Mouse (Mus musculus): ENCODE data around the gene Ptprm. TPM values are rescaled to one million over a fixed set of nuclear protein-coding genes. Genes with fewer than 3 reads are reported as not detected.

The Ptprm gene
- polyA plus RNA-seq, 1 experiment from 2014 or later = 45.7 TPM

DNA sequence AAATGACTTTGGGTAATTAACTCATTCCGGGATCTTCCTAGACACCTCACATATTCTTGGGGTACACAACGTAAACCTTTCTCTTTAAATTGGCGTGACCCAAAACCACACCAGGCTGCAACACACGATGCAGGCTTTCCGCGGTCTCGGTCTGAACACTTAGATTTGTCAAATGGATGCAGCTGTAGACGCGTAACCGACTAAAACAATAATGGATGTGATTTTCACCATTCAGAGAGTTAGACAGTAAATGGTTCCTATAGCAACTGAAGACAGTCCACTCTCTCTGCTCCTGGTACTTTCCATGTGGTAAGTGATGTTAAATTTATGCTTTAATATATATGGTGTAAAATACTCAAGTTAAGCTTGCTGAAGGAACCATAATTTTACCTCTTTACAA lies 300.1 kb downstream of the Ptprm start:
- WGBS = 92% methylated on average over 10 of the region's 10 CpGs
- Histone ChIP-seq H3K4me2 (ENCODE audit: low read depth, low read length) (no peak overlapping the region), H3K4me3 (ENCODE audit: low read length) (no peak overlapping the region), H3K27me3 (ENCODE audit: control insufficient read depth, insufficient read depth, low read depth, low read length) (no peaks in the 10 kb centered on the region), H3K4me1 (replicated peaks; ENCODE audit: control insufficient read depth, insufficient read depth, low read length) (no peaks in the 10 kb centered on the region; the same call in 1 of the 2 replicates), H3K27ac (ENCODE audit: low read length) (no peak overlapping the region), H3K9me3 (ENCODE audit: control insufficient read depth, low read length) (no peaks in the 10 kb centered on the region), H3K9ac (ENCODE audit: low read length) (no peak overlapping the region), H3K36me3 (ENCODE audit: control insufficient read depth, insufficient read depth, low read length) (no peaks in the 10 kb centered on the region)
- no peak for ATAC-seq (ENCODE audit: low read depth)

DNA sequence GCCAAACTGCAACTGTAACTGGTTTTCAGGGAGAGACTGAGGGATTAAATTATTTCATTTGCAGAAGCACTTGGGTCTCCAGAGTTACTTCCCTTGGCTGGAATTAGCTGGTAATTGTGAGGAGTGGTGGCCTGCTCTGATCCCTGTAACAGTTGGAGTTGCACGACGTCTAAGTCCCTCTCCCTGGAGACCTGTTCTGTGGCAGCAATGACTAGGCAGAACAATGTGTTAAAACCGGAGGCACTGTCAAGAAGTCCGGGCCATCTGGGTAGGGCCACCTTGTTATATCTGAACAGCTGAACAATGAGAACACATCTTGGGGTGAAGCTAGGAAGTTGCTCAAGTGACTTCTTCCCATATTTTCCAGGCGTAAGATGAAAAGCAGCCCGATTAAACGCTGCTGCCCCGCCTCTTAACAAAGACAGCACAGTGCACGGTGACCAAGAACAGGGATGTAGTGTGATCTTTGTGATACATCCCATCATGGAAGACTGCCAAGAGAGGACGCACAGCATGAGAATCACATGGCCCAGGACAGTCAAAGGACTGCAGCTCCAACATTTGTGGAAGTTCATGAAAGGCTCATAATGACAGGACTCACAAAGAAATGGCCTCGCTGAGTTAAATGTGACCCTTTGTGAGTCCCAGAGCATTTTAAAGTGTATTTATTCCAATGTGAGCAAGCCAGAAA lies 301.5 kb downstream of the Ptprm start:
- Histone ChIP-seq H3K4me1 (replicated peaks; ENCODE audit: control insufficient read depth, insufficient read depth, low read length) (no peaks in the 10 kb centered on the region), H3K36me3 (ENCODE audit: control insufficient read depth, insufficient read depth, low read length) (no peaks in the 10 kb centered on the region), H3K27me3 (ENCODE audit: control insufficient read depth, insufficient read depth, low read depth, low read length) (no peaks in the 10 kb centered on the region), H3K4me2 (ENCODE audit: low read depth, low read length) (no peak overlapping the region), H3K27ac (ENCODE audit: low read length) (no peak overlapping the region), H3K9ac (ENCODE audit: low read length) (no peak overlapping the region), H3K4me3 (ENCODE audit: low read length) (no peak overlapping the region), H3K9me3 (ENCODE audit: control insufficient read depth, low read length) (no peaks in the 10 kb centered on the region)
- no peak for ATAC-seq (ENCODE audit: low read depth)
- 74% methylated on average over 11 of the region's 11 CpGs for WGBS

DNA sequence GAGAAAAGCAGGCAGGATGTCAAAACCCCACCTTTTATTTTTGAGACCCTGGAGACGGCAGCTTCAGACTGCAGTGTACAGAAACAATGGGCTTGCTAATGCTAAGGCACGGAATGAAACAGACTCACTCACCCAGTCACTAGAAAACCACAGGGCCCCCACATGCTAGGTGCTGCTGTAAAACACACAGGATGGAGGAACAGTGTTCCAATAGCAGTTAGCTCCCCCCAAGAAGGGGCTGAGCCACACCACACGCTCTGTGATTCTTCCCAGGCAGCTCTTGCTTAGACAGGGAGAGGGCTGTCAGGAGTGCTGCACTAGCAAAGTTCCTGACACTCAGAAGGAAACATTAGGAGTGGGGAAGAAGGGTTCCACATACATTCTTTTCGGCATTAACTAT lies 306.6 kb downstream of the Ptprm start:
- no peak overlapping the region for H3K27ac ChIP-seq (ENCODE audit: low read length)
- no peaks in the 10 kb centered on the region for H3K4me1 ChIP-seq (replicated peaks; ENCODE audit: control insufficient read depth, insufficient read depth, low read length)
- no peak overlapping the region for H3K9ac ChIP-seq (ENCODE audit: low read length)
- H3K4me3 ChIP-seq (ENCODE audit: low read length) = no peak overlapping the region
- no peaks in the 10 kb centered on the region for H3K27me3 ChIP-seq (ENCODE audit: control insufficient read depth, insufficient read depth, low read depth, low read length)
- H3K4me2 ChIP-seq (ENCODE audit: low read depth, low read length) = no peak overlapping the region
- H3K9me3 ChIP-seq (ENCODE audit: control insufficient read depth, low read length) = no peaks in the 10 kb centered on the region
- 70% methylated on average over 4 of the region's 4 CpGs for WGBS
- no peaks in the 10 kb centered on the region for H3K36me3 ChIP-seq (ENCODE audit: control insufficient read depth, insufficient read depth, low read length)
- no peak for ATAC-seq (ENCODE audit: low read depth)

DNA sequence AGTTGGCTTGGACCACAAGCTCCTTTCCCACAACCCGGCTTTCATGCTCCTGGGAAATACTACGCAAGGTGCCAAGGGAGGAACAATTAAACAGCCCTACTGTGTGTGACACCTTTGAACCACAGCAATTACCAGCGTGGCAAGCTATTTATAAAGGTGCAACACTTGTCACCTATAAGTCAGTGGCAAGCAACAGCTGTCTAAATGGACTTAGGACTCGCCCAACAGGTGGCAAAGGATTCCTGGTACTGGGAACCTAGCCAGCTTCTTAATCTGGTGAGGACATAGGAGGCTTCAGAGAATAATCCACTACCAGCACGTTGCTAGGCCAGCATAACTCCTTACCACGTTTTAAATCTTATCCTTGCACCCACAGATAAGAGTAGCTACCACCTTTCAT lies 315.7 kb downstream of the Ptprm start:
- Histone ChIP-seq H3K4me3 (ENCODE audit: low read length) (no peak overlapping the region), H3K4me2 (ENCODE audit: low read depth, low read length) (no peak overlapping the region), H3K4me1 (replicated peaks; ENCODE audit: control insufficient read depth, insufficient read depth, low read length) (no peaks in the 10 kb centered on the region), H3K9me3 (ENCODE audit: control insufficient read depth, low read length) (no peaks in the 10 kb centered on the region), H3K27me3 (ENCODE audit: control insufficient read depth, insufficient read depth, low read depth, low read length) (no peaks in the 10 kb centered on the region), H3K9ac (ENCODE audit: low read length) (no peak overlapping the region), H3K27ac (ENCODE audit: low read length) (no peak overlapping the region), H3K36me3 (ENCODE audit: control insufficient read depth, insufficient read depth, low read length) (peaks cover 3% of the 10 kb centered on the region; the same call in 1 of the 2 replicates)
- no peak for ATAC-seq (ENCODE audit: low read depth)
- WGBS = 73% methylated on average over 6 of the region's 6 CpGs

DNA sequence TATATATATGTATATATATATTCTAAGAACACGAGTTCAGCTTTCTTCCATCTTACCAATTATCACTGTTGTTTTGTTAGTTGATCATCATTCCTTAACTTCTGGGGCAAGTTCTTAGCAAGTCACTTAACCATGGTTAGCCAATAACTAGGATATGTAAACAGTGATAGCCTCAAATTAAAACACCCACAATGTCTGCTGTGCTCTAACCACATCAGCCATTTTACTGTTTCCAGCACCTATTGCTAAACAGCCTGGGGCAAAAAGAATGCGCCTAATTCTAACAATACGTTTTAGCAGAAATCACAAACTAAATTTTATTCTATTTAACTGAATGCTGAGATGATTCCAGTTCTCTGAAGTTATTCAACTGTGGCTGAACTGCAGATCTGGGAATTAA lies 320.7 kb downstream of the Ptprm start:
- Histone ChIP-seq H3K9me3 (ENCODE audit: control insufficient read depth, low read length) (no peaks in the 10 kb centered on the region), H3K4me2 (ENCODE audit: low read depth, low read length) (no peak overlapping the region), H3K36me3 (ENCODE audit: control insufficient read depth, insufficient read depth, low read length) (peaks cover 3% of the 10 kb centered on the region; the same call in 1 of the 2 replicates), H3K27ac (ENCODE audit: low read length) (no peak overlapping the region), H3K9ac (ENCODE audit: low read length) (no peak overlapping the region), H3K27me3 (ENCODE audit: control insufficient read depth, insufficient read depth, low read depth, low read length) (no peaks in the 10 kb centered on the region), H3K4me1 (replicated peaks; ENCODE audit: control insufficient read depth, insufficient read depth, low read length) (peaks cover 16% of the 10 kb centered on the region; the same call in 1 of the 2 replicates), H3K4me3 (ENCODE audit: low read length) (no peak overlapping the region)
- 69% methylated on average over 3 of the region's 3 CpGs for WGBS
- no peak for ATAC-seq (ENCODE audit: low read depth)

DNA sequence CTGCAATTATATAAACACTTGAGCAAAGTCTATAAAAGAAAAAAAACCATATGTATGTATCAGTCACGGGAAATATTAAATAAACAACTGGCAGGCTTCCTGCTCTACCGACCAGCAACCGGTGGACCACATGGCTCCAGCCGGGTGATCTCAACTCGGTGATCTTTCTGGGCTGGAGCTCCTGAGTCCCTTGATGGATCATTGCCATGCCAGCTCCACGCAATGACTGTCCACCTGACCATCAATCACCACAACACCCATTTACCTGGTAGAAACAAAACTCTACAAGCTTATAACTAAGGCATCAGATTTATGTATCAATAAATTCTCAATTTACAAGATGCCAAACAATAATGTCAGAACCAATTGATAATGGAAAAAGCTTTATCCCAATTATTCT lies 322.2 kb downstream of the Ptprm start:
- ATAC-seq (ENCODE audit: low read depth) = no peak
- no peaks in the 10 kb centered on the region for H3K27me3 ChIP-seq (ENCODE audit: control insufficient read depth, insufficient read depth, low read depth, low read length)
- peaks cover 3% of the 10 kb centered on the region; the same call in 1 of the 2 replicates for H3K36me3 ChIP-seq (ENCODE audit: control insufficient read depth, insufficient read depth, low read length)
- no peak overlapping the region for H3K4me3 ChIP-seq (ENCODE audit: low read length)
- H3K4me1 ChIP-seq (replicated peaks; ENCODE audit: control insufficient read depth, insufficient read depth, low read length) = peaks cover 16% of the 10 kb centered on the region; the same call in 1 of the 2 replicates
- no peak overlapping the region for H3K4me2 ChIP-seq (ENCODE audit: low read depth, low read length)
- H3K27ac ChIP-seq (ENCODE audit: low read length) = no peak overlapping the region
- 49% methylated on average over 6 of the region's 6 CpGs for WGBS
- H3K9me3 ChIP-seq (ENCODE audit: control insufficient read depth, low read length) = no peaks in the 10 kb centered on the region
- no peak overlapping the region for H3K9ac ChIP-seq (ENCODE audit: low read length)

DNA sequence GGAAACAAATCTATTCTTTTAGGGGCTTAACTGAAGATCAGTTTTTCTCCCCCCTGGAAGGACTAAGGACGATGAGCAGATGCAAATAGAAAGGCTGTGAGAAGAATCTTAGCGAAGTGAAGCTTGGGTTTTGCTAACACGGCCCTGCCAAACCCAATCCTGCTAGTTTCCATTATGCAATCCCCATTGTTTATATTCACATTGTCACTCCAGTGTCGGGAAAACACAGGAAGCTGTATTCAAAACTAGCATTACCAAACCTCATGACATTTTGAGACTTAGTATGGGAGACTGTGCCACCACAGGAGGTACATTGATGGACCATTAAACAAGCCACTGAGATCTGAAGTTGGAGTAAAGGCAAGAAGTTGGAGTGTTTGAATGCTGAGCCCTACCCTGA lies 322.9 kb downstream of the Ptprm start:
- ATAC-seq (ENCODE audit: low read depth) = peak; percentile 79
- no peak overlapping the region for H3K4me3 ChIP-seq (ENCODE audit: low read length)
- no peaks in the 10 kb centered on the region for H3K27me3 ChIP-seq (ENCODE audit: control insufficient read depth, insufficient read depth, low read depth, low read length)
- H3K4me1 ChIP-seq (replicated peaks; ENCODE audit: control insufficient read depth, insufficient read depth, low read length) = peaks cover 16% of the 10 kb centered on the region; the same call in 1 of the 2 replicates
- no peak overlapping the region for H3K9ac ChIP-seq (ENCODE audit: low read length)
- H3K4me2 ChIP-seq (ENCODE audit: low read depth, low read length) = no peak overlapping the region
- no peaks in the 10 kb centered on the region for H3K9me3 ChIP-seq (ENCODE audit: control insufficient read depth, low read length)
- H3K27ac ChIP-seq (ENCODE audit: low read length) = peak overlapping the region; percentile 39; the same call in 1 of the 2 replicates
- 38% methylated on average over 4 of the region's 4 CpGs for WGBS
- H3K36me3 ChIP-seq (ENCODE audit: control insufficient read depth, insufficient read depth, low read length) = peaks cover 1% of the 10 kb centered on the region; the same call in 1 of the 2 replicates

DNA sequence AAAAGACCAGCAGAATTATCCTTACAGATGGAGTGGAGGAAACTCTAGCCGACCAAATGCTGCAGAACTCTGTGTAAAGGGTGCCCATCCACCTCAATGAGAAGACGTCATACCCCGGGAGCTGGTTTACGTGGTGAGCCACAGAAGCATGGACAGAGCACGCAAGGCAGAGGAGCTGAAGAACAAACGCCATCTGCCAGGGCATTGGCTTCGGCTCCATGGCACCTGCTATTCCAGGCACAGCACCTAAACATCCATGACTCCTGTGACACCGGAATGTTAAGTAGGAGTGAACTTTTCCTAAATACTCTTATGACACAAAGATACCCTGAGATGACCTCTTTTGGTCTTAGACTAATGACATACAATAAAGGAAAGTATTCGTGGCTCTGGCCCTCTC lies 327.0 kb downstream of the Ptprm start:
- WGBS = 82% methylated on average over 9 of the region's 9 CpGs
- no peaks in the 10 kb centered on the region for H3K9me3 ChIP-seq (ENCODE audit: control insufficient read depth, low read length)
- H3K27me3 ChIP-seq (ENCODE audit: control insufficient read depth, insufficient read depth, low read depth, low read length) = no peaks in the 10 kb centered on the region
- no peaks in the 10 kb centered on the region for H3K36me3 ChIP-seq (ENCODE audit: control insufficient read depth, insufficient read depth, low read length)
- H3K4me2 ChIP-seq (ENCODE audit: low read depth, low read length) = no peak overlapping the region
- H3K4me3 ChIP-seq (ENCODE audit: low read length) = no peak overlapping the region
- no peak overlapping the region for H3K9ac ChIP-seq (ENCODE audit: low read length)
- no peak for ATAC-seq (ENCODE audit: low read depth)
- H3K27ac ChIP-seq (ENCODE audit: low read length) = no peak overlapping the region
- peaks cover 6% of the 10 kb centered on the region; the same call in 1 of the 2 replicates for H3K4me1 ChIP-seq (replicated peaks; ENCODE audit: control insufficient read depth, insufficient read depth, low read length)

DNA sequence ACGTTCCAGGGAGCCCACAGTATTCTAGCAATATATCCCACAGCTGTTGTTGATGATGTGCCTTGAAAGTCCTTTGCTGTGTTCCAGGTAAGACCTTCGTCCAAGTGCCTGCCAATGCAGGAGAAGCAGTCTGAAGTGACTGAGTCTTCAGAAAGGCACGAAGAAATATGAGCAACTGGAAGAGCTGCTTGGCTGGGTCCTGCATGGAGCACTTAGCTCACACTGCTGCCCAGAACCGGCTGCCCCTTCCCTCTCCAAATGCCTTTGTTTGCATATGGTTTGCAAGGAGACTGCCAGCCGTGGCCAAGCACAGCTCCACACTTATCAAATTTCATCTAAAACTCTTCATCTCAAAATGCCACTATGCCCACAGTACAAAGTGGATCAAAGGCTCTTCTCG lies 337.8 kb downstream of the Ptprm start:
- Histone ChIP-seq H3K4me1 (replicated peaks; ENCODE audit: control insufficient read depth, insufficient read depth, low read length) (peaks cover 6% of the 10 kb centered on the region; the same call in 1 of the 2 replicates), H3K4me3 (ENCODE audit: low read length) (no peak overlapping the region), H3K4me2 (ENCODE audit: low read depth, low read length) (no peak overlapping the region), H3K27me3 (ENCODE audit: control insufficient read depth, insufficient read depth, low read depth, low read length) (no peaks in the 10 kb centered on the region), H3K27ac (ENCODE audit: low read length) (peak overlapping the region; percentile 55), H3K36me3 (ENCODE audit: control insufficient read depth, insufficient read depth, low read length) (no peaks in the 10 kb centered on the region), H3K9me3 (ENCODE audit: control insufficient read depth, low read length) (no peaks in the 10 kb centered on the region), H3K9ac (ENCODE audit: low read length) (no peak overlapping the region)
- 47% methylated on average over 6 of the region's 6 CpGs for WGBS
- peak; percentile 82 for ATAC-seq (ENCODE audit: low read depth)
